Mouse (Mus musculus): Measurements from ENCODE around the gene Ankfy1. TPM values are rescaled to one million over a fixed set of nuclear protein-coding genes. Genes with fewer than 3 reads are reported as not detected.
"Not testable (repeated sequence)": the region's sequence is repeated elsewhere in the genome, so short reads cannot be mapped to it uniquely, and the experiment has no call there.

Gene Ankfy1
- total RNA-seq, 2 experiments from 2014 or later, result 7.0 to 8.3 TPM

DNA sequence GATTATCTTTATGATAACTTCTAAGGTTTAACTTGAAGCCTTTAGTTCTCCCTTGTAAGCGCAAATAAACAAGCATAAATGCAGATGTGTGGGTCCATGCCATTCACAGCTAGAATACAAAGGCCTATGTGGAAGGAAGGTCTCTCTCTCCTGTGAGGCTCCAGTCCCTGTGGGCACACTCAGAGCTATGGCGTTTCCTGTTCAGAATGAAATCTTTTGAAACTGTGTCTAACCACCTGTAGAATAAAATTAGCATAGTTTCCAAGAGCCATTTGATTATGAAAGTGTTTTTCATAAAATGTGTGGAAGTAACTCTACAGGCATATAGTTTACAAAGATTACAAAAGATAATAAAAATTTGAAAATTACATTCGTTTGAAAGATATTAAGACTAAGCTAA is 28.4 kb downstream of the Ankfy1 start:
- no peak for DNase-seq (ENCODE audit: low spot score)

GRCm38 (mm10) chr11:72723165-72723564 is 33.4 kb downstream of the Ankfy1 start:
- DNase-seq (ENCODE audit: low spot score), result no peak

DNA sequence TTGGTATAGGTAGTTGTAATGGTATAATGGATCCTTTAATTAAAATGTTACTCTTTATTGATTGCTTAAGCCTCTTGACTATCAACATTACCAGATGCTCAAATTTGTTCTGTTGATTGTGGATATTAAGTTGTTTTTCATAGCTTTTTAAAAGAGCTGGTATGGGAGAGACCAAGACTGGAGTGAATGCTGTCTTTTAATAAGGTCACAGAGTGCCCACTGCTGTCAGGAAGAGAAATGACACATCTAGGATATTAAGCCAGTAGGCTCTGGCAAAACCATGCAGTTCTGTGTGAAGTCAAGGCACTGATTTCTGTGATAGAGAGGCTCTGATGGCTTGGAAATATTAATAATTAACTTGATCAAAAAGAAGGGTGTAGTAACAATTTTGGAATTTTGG is 34.1 kb downstream of the Ankfy1 start:
- peak; percentile 40 for DNase-seq (ENCODE audit: low spot score)

DNA sequence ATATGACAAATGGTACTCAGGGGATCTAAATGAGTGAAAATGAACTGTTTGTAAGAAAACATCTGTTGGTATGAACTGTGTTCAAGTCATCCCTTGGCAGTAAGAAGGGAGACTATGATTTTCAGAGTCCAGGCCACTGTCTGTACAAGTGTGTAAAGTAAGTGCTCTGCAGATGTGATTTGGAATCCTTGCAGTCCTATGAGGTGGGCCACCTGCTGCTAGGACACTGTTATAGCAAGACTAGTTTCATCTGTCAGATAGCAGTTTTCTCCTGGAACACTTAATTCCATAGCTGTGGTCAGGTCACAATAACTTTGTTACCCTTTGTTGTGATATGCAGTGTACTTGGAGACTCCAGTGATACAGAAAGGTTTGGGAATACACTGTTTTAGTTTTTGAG is 36.2 kb downstream of the Ankfy1 start:
- no peak for DNase-seq (ENCODE audit: low spot score)

DNA sequence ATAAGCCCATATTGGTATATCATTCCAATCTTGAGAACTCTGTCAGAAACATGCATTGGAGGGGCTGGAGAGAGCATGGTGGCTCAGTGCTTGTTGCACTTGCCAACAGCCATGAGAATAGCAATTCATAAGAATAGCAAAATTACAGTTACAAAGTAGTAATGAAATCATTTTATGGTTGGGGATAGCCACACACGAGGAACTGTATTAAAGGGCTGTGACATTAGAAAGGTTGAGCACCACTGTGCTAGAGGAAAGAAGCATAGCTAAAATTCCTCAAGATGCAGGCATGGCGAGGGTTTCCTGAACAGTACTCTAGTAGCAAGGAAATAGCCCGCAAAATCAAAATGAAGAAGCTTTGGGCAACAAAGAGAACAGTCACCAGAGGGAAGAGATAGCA is 43.9 kb downstream of the Ankfy1 start:
- DNase-seq (ENCODE audit: low spot score), result no peak

DNA sequence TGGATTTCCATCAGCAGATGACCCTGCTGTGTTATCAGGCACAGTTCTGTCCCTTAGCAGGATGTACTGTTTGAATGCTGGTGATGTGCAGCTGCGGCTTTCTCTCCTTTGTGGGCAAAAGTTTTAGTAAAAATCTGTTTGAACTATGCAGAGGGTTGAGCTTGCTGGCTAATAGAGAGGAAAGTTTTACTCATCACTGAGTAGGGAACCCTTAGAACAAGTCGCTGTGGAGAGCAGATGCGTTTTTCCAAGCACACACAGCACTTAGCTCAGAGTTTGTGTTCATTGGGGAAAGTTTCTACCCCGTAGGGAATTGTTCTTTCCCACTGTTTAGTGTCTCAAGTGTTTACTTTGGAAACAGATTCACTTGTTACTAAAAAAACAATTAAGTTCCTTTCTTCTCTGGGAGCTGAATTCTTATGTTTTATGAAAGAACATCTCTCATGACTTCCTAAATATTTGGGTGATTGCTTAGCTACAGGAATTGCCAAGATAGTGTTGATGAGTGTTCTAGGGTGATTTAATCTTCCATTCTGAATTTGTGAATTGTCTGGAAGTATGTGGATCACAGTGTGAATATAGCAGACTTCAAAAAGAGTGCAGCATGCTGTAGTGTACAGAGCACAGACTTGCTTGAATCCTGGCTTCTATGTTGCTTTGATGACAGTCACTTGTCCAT is 45.2 kb downstream of the Ankfy1 start:
- peak; percentile 58 for DNase-seq (ENCODE audit: low spot score)

- DNase-seq (ENCODE audit: low spot score), result no peak
These were observed 45.7 kb downstream of the Ankfy1 start for GRCm38 (mm10) chr11:72735519-72735860.

DNA sequence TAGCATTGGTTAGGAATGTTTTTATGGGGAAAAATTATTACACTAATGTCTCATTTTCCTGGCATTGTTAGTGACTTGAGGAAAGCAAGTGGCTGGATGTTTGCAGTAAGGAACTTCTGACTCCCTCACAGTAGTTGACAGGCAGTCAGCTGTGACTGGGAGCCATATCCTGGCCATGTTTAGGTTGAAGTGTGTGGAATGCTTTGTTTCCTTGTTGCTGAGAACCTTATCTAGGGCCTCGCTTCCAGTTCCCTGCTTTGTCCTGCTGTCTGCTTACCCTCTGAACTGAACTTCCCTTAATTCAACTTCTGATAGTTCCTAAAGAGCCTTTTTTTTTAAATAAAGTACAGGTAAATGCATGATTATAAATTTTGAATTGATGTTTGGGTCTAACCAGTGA is 46.5 kb downstream of the Ankfy1 start:
- no peak for DNase-seq (ENCODE audit: low spot score)

GRCm38 (mm10) chr11:72737517-72737916 is 47.7 kb downstream of the Ankfy1 start:
- DNase-seq (ENCODE audit: low spot score), result not testable (repeated sequence)

GRCm38 (mm10) chr11:72739048-72739447 is 49.2 kb downstream of the Ankfy1 start:
- DNase-seq (ENCODE audit: low spot score), result no peak

GRCm38 (mm10) chr11:72751956-72752355 is 62.1 kb downstream of the Ankfy1 start:
- peak; percentile 41 for DNase-seq (ENCODE audit: low spot score)

DNA sequence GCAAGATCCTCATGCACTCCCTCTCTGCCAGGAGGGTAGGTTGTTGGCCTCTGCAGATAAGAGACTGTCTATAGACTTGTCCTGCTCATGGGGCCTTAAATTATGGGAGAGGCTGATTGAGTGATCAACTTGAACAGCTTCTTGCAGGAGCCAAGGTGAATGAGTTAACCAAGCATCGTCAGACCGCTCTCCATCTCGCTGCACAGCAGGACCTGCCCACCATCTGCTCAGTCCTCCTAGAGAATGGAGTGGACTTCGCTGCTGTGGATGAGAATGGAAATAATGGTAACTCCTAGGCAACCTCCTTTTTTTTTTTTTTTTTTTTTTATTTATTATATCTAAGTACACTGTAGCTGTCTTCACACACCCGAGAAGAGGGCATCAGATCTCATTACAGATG is 68.5 kb downstream of the Ankfy1 start:
- DNase-seq (ENCODE audit: low spot score), result no peak

DNA sequence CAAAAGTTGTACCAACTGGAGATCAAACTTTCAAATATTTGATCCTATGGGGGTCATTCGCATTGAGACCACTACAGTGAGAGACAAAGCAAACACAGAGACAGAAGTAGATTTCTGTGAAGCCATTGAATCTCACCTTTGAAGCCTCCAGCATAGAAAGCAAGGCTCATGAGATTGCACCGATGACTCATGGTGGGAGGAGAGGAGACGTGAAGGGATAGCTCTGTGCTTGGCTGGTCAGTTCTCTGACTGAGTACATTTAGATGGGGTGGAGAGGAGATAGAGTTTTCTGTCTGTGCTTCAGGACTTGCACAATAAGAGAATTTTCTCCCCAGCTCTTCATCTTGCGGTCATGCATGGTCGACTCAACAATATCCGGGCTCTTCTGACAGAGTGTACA is 69.8 kb downstream of the Ankfy1 start:
- DNase-seq (ENCODE audit: low spot score), result no peak

- no peak for DNase-seq (ENCODE audit: low spot score)
These were observed 71.0 kb downstream of the Ankfy1 start for GRCm38 (mm10) chr11:72760781-72761180.

GRCm38 (mm10) chr11:72764270-72764669 is 74.5 kb downstream of the Ankfy1 start:
- DNase-seq (ENCODE audit: low spot score), result no peak

- DNase-seq (ENCODE audit: low spot score), result no peak
These were observed 77.9 kb downstream of the Ankfy1 start for GRCm38 (mm10) chr11:72767716-72768115.

DNA sequence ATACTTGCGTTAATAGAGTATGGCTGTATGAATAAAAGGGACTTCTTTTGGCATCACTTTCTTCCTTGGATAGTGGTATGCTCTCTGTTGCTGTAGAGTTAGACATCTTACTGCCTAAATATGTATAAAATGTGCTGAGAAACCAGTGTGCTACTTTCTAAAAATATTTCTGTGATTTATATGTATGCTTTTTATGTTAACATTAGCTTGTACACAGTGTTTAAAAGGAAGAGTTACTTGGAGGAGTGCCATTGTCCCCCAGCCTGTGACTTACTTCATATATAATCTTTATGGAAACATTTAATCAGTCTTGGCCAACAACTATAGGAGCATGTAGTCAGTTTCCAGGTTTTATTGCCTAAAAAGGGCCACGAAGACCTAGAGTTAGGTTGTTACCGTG is 79.3 kb downstream of the Ankfy1 start:
- DNase-seq (ENCODE audit: low spot score), result no peak

GRCm38 (mm10) chr11:72770324-72770723 is 80.5 kb downstream of the Ankfy1 start:
- no peak for DNase-seq (ENCODE audit: low spot score)

- no peak for DNase-seq (ENCODE audit: low spot score)
These were observed 81.0 kb downstream of the Ankfy1 start for GRCm38 (mm10) chr11:72770816-72771215.

DNA sequence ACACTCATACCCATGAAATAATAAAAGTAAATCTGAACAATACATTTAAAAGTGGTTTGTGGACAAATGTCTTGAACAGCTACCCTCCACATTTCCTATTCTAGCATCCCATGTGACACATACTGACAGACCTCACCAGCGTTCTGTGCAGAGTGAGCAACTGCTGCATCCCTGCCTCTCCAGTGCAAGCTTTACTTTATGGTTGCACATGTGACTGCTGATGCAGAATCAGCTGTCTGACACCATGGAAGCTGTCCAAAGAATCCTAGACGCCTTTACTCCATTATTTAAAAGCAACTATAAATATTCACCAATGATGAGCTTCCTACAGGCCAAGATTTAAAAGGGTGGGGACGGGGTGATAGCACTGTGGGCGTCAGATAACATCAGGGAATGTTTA is 81.7 kb downstream of the Ankfy1 start:
- DNase-seq (ENCODE audit: low spot score), result no peak

DNA sequence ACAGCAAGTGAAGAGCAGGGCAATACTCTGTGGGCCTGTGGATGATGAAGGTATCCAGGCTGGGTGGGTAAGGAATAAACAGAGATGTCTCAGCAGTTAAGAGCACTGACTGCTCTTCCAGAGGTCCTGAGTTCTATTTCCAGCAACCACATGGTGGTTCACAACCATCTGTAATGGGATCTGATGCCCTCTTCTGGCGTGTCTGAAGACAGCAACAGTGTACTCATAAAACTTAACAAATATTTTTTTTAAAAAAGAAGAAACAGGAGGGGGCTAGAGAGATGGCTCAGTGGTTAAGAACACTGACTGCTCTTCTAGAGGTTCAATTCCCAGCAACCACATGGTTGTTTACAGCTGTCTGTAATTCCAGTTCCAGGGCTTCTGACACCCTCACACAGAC is 82.8 kb downstream of the Ankfy1 start:
- DNase-seq (ENCODE audit: low spot score), result not testable (repeated sequence)

GRCm38 (mm10) chr11:72778957-72779356 is 89.2 kb downstream of the Ankfy1 start:
- DNase-seq (ENCODE audit: low spot score), result no peak

GRCm38 (mm10) chr11:72782103-72782502 is 92.3 kb downstream of the Ankfy1 start:
- no peak for DNase-seq (ENCODE audit: low spot score)

DNA sequence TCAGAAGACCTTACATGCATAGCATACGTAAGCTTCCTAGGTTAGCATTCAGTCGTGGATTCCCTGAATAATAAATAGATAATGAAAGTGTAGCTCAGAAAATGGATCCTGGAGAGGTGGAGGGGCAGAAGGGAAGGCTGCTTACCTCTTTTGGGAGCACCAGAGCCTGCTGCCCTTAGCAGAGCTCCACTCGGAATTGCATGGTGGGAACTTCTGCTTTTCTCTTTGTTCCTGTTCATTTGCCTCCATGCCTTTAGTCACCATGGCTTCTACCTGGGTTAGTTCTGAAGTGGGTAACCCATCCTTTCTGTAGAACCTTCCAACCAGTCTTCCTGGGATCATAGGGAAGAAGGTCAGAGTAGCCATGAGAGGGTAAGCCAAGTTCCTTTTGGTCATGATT is 92.7 kb downstream of the Ankfy1 start:
- no peak for DNase-seq (ENCODE audit: low spot score)
